Mouse (Mus musculus) heart, embryonic 11.5 days (tissue): ENCODE results near the gene Cblc. TPM values are rescaled to one million over a fixed set of nuclear protein-coding genes. Genes with fewer than 3 reads are reported as not detected.

Experiments used
- ATAC-seq: fragments of 200-750 bp; cut with Nextera tagmentation; replicated peaks from 2 replicates; pipeline ENCODE4 v1.8.0; 2017; ENCODE audit warnings: moderate library complexity; ENCODE audit not compliant: insufficient number of reproducible peaks, low FRiP score, low TSS enrichment
- H3K27ac ChIP-seq: fragments of 300-500 bp; sonication (generic); 2 replicates; pipeline ENCODE4 v1.5.1; 2014; ENCODE audit warnings: mild to moderate bottlenecking, low read depth, low read length
- H3K27me3 ChIP-seq: fragments of 300-500 bp; sonication (generic); 2 replicates; pipeline ENCODE4 v1.6.1; 2014; ENCODE audit warnings: mild to moderate bottlenecking, low read length, mixed read lengths; ENCODE audit not compliant: control insufficient read depth, insufficient read depth
- H3K36me3 ChIP-seq: fragments of 300-500 bp; sonication (generic); 2 replicates; pipeline ENCODE4 v1.6.1; 2014; ENCODE audit warnings: mild to moderate bottlenecking, low read length, moderate library complexity, mixed read lengths; ENCODE audit not compliant: control insufficient read depth, insufficient read depth
- H3K4me1 ChIP-seq: fragments of 300-500 bp; sonication (generic); 2 replicates; pipeline ENCODE4 v1.6.1; 2014; ENCODE audit warnings: low read length; ENCODE audit not compliant: control insufficient read depth, insufficient read depth
- H3K4me2 ChIP-seq: fragments of 300-500 bp; sonication (generic); 2 replicates; pipeline ENCODE4 v1.6.1; 2014; ENCODE audit warnings: mild to moderate bottlenecking, moderate library complexity
- H3K4me3 ChIP-seq: fragments of 300-500 bp; sonication (generic); 2 replicates; pipeline ENCODE4 v1.5.1; 2014; ENCODE audit warnings: low read depth, low read length
- H3K9ac ChIP-seq: fragments of 300-500 bp; sonication (generic); 2 replicates; pipeline ENCODE4 v1.6.1; 2014; ENCODE audit warnings: mild to moderate bottlenecking, low read depth, low read length, moderate library complexity
- H3K9me3 ChIP-seq: fragments of 300-500 bp; sonication (generic); replicated peaks from 2 replicates; pipeline ENCODE4 v1.6.1; 2016; ENCODE audit warnings: low read length; ENCODE audit not compliant: control insufficient read depth
- WGBS: fragments of 180-500 bp; shearing (Covaris S2); extraction: QIAGEN DNeasy Blood & Tissue Kit; methylation state at CpG from one replicate; pipeline ENCODE4 v1.1.7; 2014; ENCODE audit not compliant: insufficient replicate concordance; 5-methylcytosine and 5-hydroxymethylcytosine counted together
- polyA plus RNA-seq: library from polyadenylated mRNA; unstranded; fragments of >200 nt; fragmentation: Nextera tagmentation; extraction: Ambion mirVana; gene quantifications from 2 replicates; pipeline ENCODE4 v1.2.1, GENCODE M21; 2014

The Cblc gene
- polyA plus RNA-seq, 1 experiment from 2014 or later, result 0.24 TPM

DNA sequence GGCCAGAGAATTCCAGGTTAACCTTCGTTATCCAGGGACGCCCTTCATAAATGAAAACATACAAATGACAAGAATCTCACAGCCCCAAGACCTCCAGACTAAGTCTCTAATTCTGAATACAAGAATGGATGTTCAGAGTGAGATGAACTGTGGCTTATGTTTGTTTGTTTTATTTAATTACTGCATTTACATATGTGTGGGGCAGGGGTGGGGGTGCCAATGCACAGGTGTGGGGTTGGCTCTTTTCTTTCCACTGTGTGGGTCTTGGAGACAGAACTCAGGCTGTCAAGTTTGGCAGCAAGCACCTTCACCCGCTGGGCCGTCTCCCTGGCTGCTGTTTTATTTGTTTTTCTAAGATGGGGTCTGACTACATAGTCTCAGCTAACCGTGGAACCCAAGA lies 54.1 kb downstream of the Cblc start:
- Histone ChIP-seq H3K9ac (no peak overlapping the region), H3K4me3 (no peak overlapping the region), H3K4me1 (peaks cover 49% of the 10 kb centered on the region), H3K9me3 (no peaks in the 10 kb centered on the region), H3K27ac (no peak overlapping the region), H3K36me3 (peaks cover 14% of the 10 kb centered on the region), H3K4me2 (no peak overlapping the region), H3K27me3 (no peaks in the 10 kb centered on the region)
- ATAC-seq, result no peak
- 45% methylated on average over 5 of the region's 5 CpGs for WGBS

DNA sequence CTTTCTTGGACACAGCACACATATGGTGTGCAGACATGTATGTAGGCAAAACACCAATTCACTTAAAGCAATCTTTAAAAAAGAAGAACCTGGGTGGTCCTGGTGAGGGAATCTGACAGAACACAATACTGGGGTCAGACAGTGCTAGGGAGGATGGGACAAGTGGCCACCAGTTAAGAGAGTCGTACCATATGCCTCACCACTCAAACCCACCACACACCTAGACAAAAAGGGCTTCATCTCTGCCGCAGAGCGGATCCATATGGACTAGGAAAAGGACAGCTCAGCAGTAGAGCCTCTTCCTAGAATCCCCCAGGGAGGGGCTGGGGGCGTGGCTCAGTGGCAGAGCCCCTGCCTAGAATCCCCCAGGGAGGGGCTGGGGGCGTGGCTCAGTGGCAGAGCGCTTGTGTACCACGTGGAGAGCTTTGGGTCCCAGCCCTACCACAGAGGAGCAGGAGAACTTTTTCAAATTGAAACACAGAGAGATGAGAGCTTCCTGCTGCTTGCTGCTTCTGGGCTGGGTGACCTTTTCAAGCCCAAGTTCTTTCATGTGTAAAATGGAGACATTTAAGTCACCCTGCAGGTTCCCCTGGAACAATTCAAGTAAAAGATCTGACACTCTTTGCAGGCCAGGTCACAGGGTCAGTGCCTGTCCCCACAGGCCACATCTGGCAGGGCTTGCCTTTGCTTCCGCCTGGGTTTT lies 55.1 kb downstream of the Cblc start:
- peaks cover 19% of the 10 kb centered on the region for H3K36me3 ChIP-seq
- H3K27me3 ChIP-seq, result no peaks in the 10 kb centered on the region
- WGBS, result 21% methylated on average over 8 of the region's 8 CpGs
- H3K4me3 ChIP-seq, result no peak overlapping the region
- H3K27ac ChIP-seq, result no peak overlapping the region
- no peak overlapping the region for H3K9ac ChIP-seq
- no peaks in the 10 kb centered on the region for H3K9me3 ChIP-seq
- no peak overlapping the region for H3K4me2 ChIP-seq
- peaks cover 40% of the 10 kb centered on the region for H3K4me1 ChIP-seq
- no peak for ATAC-seq

DNA sequence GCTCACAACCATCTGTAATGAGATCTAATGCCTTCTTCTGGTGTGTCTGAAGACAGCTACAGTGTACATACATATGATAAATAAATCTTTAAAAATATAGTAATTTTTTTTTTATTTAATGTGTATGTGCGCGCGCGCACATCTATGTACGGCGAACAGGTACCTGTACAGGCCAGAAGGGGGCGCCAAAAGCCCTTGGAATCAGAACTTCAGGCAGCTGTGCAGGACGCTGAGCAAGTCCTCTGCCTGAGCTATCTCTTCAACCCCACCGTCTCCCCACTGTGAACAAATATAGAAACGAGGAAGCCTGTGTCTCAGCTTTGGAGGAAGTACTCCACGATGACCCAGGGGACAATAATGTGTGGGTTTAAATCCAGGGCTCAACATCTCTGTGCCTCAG lies 56.3 kb downstream of the Cblc start:
- 82% methylated on average over 11 of the region's 11 CpGs for WGBS
- peaks cover 23% of the 10 kb centered on the region for H3K36me3 ChIP-seq

DNA sequence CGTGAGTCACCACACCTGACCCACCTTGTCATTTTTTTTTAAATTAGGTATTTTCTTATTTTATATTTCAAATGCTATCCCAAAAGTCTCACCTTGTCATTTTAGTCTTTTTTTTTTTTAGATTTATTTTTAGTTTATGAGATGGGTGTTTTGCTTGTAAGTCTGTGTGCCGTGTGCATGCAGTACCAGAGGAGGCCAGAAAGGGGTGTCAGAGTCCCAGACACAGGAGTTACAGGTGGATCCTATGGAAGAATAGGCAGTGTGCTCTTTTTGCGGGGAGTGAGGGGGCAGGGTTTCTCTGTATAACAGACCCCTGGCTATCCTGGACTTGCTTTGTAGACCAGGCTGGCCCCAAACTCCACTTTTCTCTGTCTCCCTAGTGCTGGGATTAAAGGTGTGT lies 57.8 kb downstream of the Cblc start:
- Histone ChIP-seq H3K4me3 (no peak overlapping the region), H3K36me3 (peaks cover 27% of the 10 kb centered on the region), H3K27me3 (no peaks in the 10 kb centered on the region), H3K4me1 (peaks cover 14% of the 10 kb centered on the region), H3K9me3 (no peaks in the 10 kb centered on the region), H3K9ac (no peak overlapping the region), H3K4me2 (no peak overlapping the region), H3K27ac (no peak overlapping the region)
- WGBS, result 84% methylated on average over 3 of the region's 3 CpGs
- ATAC-seq, result no peak

More for the DNA sequence above, 56.3 kb downstream of the Cblc start:
- H3K27ac ChIP-seq, result no peak overlapping the region
- H3K4me3 ChIP-seq, result no peak overlapping the region
- no peak overlapping the region for H3K4me2 ChIP-seq
- H3K4me1 ChIP-seq, result peaks cover 29% of the 10 kb centered on the region
- ATAC-seq, result no peak
- no peaks in the 10 kb centered on the region for H3K9me3 ChIP-seq
- no peaks in the 10 kb centered on the region for H3K27me3 ChIP-seq
- H3K9ac ChIP-seq, result no peak overlapping the region

DNA sequence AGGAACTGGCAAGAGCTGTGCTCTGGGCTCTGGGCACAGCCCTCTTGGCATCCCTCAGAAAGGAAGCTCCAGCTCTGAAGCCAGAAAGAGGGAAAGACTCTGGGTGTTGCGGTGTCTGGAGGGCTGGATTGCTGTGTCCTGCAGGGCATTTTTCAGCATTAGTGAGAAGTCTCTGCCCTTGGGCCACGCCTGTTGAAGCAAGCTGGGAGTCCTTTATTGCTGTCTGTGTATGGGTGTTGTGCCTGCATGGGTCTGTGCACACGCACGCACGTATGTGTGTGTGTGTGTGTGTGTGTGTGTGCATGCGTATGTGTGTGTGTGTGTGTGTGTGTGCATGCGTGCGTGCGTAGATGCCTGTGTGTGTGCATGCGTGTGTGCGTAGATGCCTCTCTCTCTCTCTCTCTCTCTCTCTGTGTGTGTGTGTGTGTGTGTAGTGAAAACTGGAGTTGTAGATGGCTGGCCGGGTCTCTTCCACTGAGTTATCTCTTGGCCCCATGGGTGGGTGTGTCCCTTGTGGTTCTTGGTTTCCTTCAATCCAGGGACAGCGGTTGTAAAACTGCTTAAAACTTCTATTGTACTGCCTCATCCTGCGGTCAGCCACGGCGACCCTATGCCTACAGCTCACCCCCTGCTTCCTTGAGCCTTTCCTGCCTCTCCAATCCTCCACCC lies 60.1 kb downstream of the Cblc start:
- Histone ChIP-seq H3K4me3 (no peak overlapping the region; the same call in 1 of the 2 replicates), H3K27ac (peak overlapping the region; percentile 29), H3K27me3 (no peaks in the 10 kb centered on the region), H3K4me1 (peaks cover 3% of the 10 kb centered on the region), H3K4me2 (peak overlapping the region; percentile 34), H3K9me3 (no peaks in the 10 kb centered on the region), H3K9ac (no peak overlapping the region), H3K36me3 (peaks cover 36% of the 10 kb centered on the region)
- peak; percentile 53; the same call in 1 of the 2 replicates for ATAC-seq
- 82% methylated on average over 16 of the region's 16 CpGs for WGBS

- Histone ChIP-seq H3K4me2 (no peak overlapping the region), H3K9me3 (no peaks in the 10 kb centered on the region), H3K9ac (no peak overlapping the region), H3K27ac (no peak overlapping the region), H3K4me3 (no peak overlapping the region), H3K4me1 (no peaks in the 10 kb centered on the region), H3K27me3 (no peaks in the 10 kb centered on the region), H3K36me3 (peaks cover 42% of the 10 kb centered on the region)
- whole genome bisulfite sequencing, result 83% methylated on average over 10 of the region's 10 CpGs
- no peak for ATAC-seq
These were observed 62.4 kb downstream of the Cblc start for GRCm38 (mm10) chr7:19734178-19734666.

Other genes with a start within 250 kb of the Cblc start
- gene Ppp1r37, start 233.7 kb downstream of the Cblc start, polyA plus RNA-seq, result 2.3 and 5.2 TPM in 2 replicates
- gene Zfp296, start 219.5 kb downstream of the Cblc start, polyA plus RNA-seq, result 0.30 TPM in 1 of 2 replicates, not detected in the other
- gene Gemin7, start 219.2 kb downstream of the Cblc start, polyA plus RNA-seq, result 141 and 157 TPM in 2 replicates
- 33.2 and 34.3 TPM in 2 replicates for gene Clasrp, start 192.3 kb downstream of the Cblc start, polyA plus RNA-seq
- gene Relb, start 167.4 kb downstream of the Cblc start, polyA plus RNA-seq, result 3.3 and 3.7 TPM in 2 replicates
- 86.8 and 89.4 TPM in 2 replicates for gene Clptm1, start 131.8 kb downstream of the Cblc start, polyA plus RNA-seq
- gene Apoc2, start 118.9 kb downstream of the Cblc start, polyA plus RNA-seq, result 4.9 TPM in 1 of 2 replicates, not detected in the other
- 1.2 TPM in 1 of 2 replicates, not detected in the other for gene Gm44805, start 115.4 kb downstream of the Cblc start, polyA plus RNA-seq
- gene Apoc4, start 115.3 kb downstream of the Cblc start, polyA plus RNA-seq, result 0.34 TPM in 1 of 2 replicates, not detected in the other
- gene Apoc1, start 104.1 kb downstream of the Cblc start, polyA plus RNA-seq, result 6.9 and 10.8 TPM in 2 replicates
- gene Apoe, start 97.6 kb downstream of the Cblc start, polyA plus RNA-seq, result 357 and 371 TPM in 2 replicates
- 142 and 154 TPM in 2 replicates for gene Tomm40, start 81.4 kb downstream of the Cblc start, polyA plus RNA-seq
- gene Nectin2, start 46.3 kb downstream of the Cblc start, polyA plus RNA-seq, result 87.0 and 100 TPM in 2 replicates
- gene Bcam, start 25.8 kb downstream of the Cblc start, polyA plus RNA-seq, result 163 and 173 TPM in 2 replicates
- gene Bcl3, start 26.0 kb upstream of the Cblc start, polyA plus RNA-seq, result 1.0 and 1.5 TPM in 2 replicates
- not detected in 2 replicates for gene Gm19345, start 55.2 kb upstream of the Cblc start, polyA plus RNA-seq
- gene Ceacam16, start 64.5 kb upstream of the Cblc start, polyA plus RNA-seq, result not detected in 2 replicates
- not detected in 2 replicates for gene Ceacam19, start 91.2 kb upstream of the Cblc start, polyA plus RNA-seq
- 12.0 and 13.0 TPM in 2 replicates for gene Pvr, start 124.4 kb upstream of the Cblc start, polyA plus RNA-seq
- 0.84 and 2.0 TPM in 2 replicates for gene Igsf23, start 153.9 kb upstream of the Cblc start, polyA plus RNA-seq
- not detected in 2 replicates for gene Ceacam20, start 168.6 kb upstream of the Cblc start, polyA plus RNA-seq
- not detected in 2 replicates for gene Nlrp9b, start 194.7 kb upstream of the Cblc start, polyA plus RNA-seq